Mouse (Mus musculus): ENCODE data around the gene Themis. TPM values are rescaled to one million over a fixed set of nuclear protein-coding genes. Genes with fewer than 3 reads are reported as not detected.

Themis gene
- total RNA-seq, 1 experiment: 0.27 TPM

- DNase-seq (ENCODE audit: low read depth, low spot score): no peak
- no peak for TF ChIP-seq ZNF384 (IDR thresholded peaks at IDR 0.05; ENCODE audit: low read depth, low read length)
- no peak for TF ChIP-seq HCFC1 (IDR thresholded peaks at IDR 0.05; ENCODE audit: borderline replicate concordance, insufficient read depth, low read length)
- TF ChIP-seq ZC3H11A (IDR thresholded peaks at IDR 0.05; ENCODE audit: borderline replicate concordance, low read depth, low read length): no peak
- no peak for TF ChIP-seq CHD2 (IDR thresholded peaks at IDR 0.05; ENCODE audit: low read depth, low read length)
- no peak for TF ChIP-seq MAFK (IDR thresholded peaks at IDR 0.05; ENCODE audit: insufficient read depth, low read depth, low read length)
- Histone ChIP-seq H3K9me3 (ENCODE audit: control insufficient read depth, insufficient read depth, low read depth, low read length) (no peaks in the 10 kb centered on the region), H3K4me3 (ENCODE audit: insufficient read depth in 1 of 2, low read depth in 1 of 2, low read length in 2 of 2, poor library complexity in 1 of 2, severe bottlenecking in 1 of 2) (no peak overlapping the region), H3K27ac (ENCODE audit: insufficient read depth, low read depth, low read length, poor library complexity, severe bottlenecking) (no peak overlapping the region), H3K36me3 (ENCODE audit: control insufficient read depth, insufficient read depth, low read length, poor library complexity, severe bottlenecking) (no peaks in the 10 kb centered on the region), H3K9ac (ENCODE audit: insufficient read depth, low read depth, low read length, poor library complexity, severe bottlenecking) (no peak overlapping the region), H3K4me1 (ENCODE audit: control insufficient read depth in 2 of 2, insufficient read depth in 2 of 2, low read length in 2 of 2, poor library complexity in 1 of 2) (no peaks in the 10 kb centered on the region)
- in situ Hi-C loops (cut with MboI; ENCODE audit: low sequenced_read_pairs in 2 of 2, unreplicated experiment in 2 of 2): no loop called here
Measured at GRCm38 (mm10) chr10:28647855-28648254, 20.3 kb upstream of the Themis start.

DNA sequence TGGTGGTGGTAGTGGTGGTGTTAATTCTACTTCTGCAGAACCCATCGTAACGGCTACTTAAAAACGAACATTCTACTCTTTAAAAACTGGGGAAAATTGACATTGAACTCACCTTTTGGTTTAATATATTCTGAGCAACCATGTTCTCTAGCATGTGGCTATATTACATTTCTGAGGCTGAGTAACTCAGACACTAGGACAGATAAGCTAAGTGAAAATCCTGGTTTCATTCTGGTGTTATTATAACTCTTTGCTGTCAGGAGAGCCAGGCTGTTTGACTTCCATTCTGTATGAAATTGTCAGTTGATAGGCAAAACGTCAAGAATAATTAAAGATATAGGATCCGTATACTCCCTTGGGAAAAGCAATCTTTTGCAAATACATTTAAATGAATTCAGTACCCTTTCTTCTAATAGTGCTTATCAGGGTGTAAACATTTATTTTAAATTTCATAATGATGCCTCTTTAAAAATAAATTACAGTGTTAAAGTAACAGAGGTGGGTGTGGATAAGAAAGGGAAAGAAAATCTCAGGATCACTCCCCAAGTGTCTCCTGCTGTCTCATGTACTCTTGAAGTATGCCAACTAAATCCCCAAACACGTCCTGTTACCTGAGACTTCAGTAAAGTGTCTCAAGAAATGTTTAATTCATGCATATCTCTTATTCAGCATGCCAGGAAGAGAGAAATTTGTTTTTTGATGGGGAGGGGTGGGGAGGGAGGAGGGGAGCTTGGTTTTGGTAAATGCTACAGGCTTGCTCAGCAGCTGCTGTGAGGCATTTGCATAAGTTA is 18.9 kb upstream of the Themis start:
- H3K4me1 ChIP-seq (ENCODE audit: control insufficient read depth in 2 of 2, insufficient read depth in 2 of 2, low read length in 2 of 2, poor library complexity in 1 of 2): no peaks in the 10 kb centered on the region
- no peaks in the 10 kb centered on the region for H3K36me3 ChIP-seq (ENCODE audit: control insufficient read depth, insufficient read depth, low read length, poor library complexity, severe bottlenecking)
- no peak overlapping the region for H3K4me3 ChIP-seq (ENCODE audit: insufficient read depth in 1 of 2, low read depth in 1 of 2, low read length in 2 of 2, poor library complexity in 1 of 2, severe bottlenecking in 1 of 2)
- DNase-seq (ENCODE audit: low read depth, low spot score): no peak
- TF ChIP-seq MAFK (IDR thresholded peaks at IDR 0.05; ENCODE audit: insufficient read depth, low read depth, low read length): no peak
- TF ChIP-seq HCFC1 (IDR thresholded peaks at IDR 0.05; ENCODE audit: borderline replicate concordance, insufficient read depth, low read length): no peak
- no peak for TF ChIP-seq ZNF384 (IDR thresholded peaks at IDR 0.05; ENCODE audit: low read depth, low read length)
- TF ChIP-seq ZC3H11A (IDR thresholded peaks at IDR 0.05; ENCODE audit: borderline replicate concordance, low read depth, low read length): no peak
- no peak for TF ChIP-seq CHD2 (IDR thresholded peaks at IDR 0.05; ENCODE audit: low read depth, low read length)
- no peaks in the 10 kb centered on the region for H3K9me3 ChIP-seq (ENCODE audit: control insufficient read depth, insufficient read depth, low read depth, low read length)
- in situ Hi-C loops (cut with MboI; ENCODE audit: low sequenced_read_pairs in 2 of 2, unreplicated experiment in 2 of 2): no loop called here
- no peak overlapping the region for H3K9ac ChIP-seq (ENCODE audit: insufficient read depth, low read depth, low read length, poor library complexity, severe bottlenecking)
- no peak overlapping the region for H3K27ac ChIP-seq (ENCODE audit: insufficient read depth, low read depth, low read length, poor library complexity, severe bottlenecking)

- Histone ChIP-seq H3K4me1 (ENCODE audit: control insufficient read depth in 2 of 2, insufficient read depth in 2 of 2, low read length in 2 of 2, poor library complexity in 1 of 2) (no peaks in the 10 kb centered on the region), H3K9ac (ENCODE audit: insufficient read depth, low read depth, low read length, poor library complexity, severe bottlenecking) (no peak overlapping the region), H3K4me3 (ENCODE audit: insufficient read depth in 1 of 2, low read depth in 1 of 2, low read length in 2 of 2, poor library complexity in 1 of 2, severe bottlenecking in 1 of 2) (no peak overlapping the region), H3K27ac (ENCODE audit: insufficient read depth, low read depth, low read length, poor library complexity, severe bottlenecking) (no peak overlapping the region), H3K9me3 (ENCODE audit: control insufficient read depth, insufficient read depth, low read depth, low read length) (no peaks in the 10 kb centered on the region), H3K36me3 (ENCODE audit: control insufficient read depth, insufficient read depth, low read length, poor library complexity, severe bottlenecking) (no peaks in the 10 kb centered on the region)
- no peak for DNase-seq (ENCODE audit: low read depth, low spot score)
- no peak for TF ChIP-seq ZC3H11A (IDR thresholded peaks at IDR 0.05; ENCODE audit: borderline replicate concordance, low read depth, low read length)
- TF ChIP-seq HCFC1 (IDR thresholded peaks at IDR 0.05; ENCODE audit: borderline replicate concordance, insufficient read depth, low read length): no peak
- no peak for TF ChIP-seq MAFK (IDR thresholded peaks at IDR 0.05; ENCODE audit: insufficient read depth, low read depth, low read length)
- TF ChIP-seq CHD2 (IDR thresholded peaks at IDR 0.05; ENCODE audit: low read depth, low read length): no peak
- TF ChIP-seq ZNF384 (IDR thresholded peaks at IDR 0.05; ENCODE audit: low read depth, low read length): no peak
- in situ Hi-C loops (cut with MboI; ENCODE audit: low sequenced_read_pairs in 2 of 2, unreplicated experiment in 2 of 2): no loop called here
Measured at GRCm38 (mm10) chr10:28649900-28650160, 18.3 kb upstream of the Themis start.

GRCm38 (mm10) chr10:28651910-28652309 is 16.2 kb upstream of the Themis start:
- in situ Hi-C loops (cut with MboI; ENCODE audit: low sequenced_read_pairs in 2 of 2, unreplicated experiment in 2 of 2): no loop called here
- H3K4me3 ChIP-seq (ENCODE audit: insufficient read depth in 1 of 2, low read depth in 1 of 2, low read length in 2 of 2, poor library complexity in 1 of 2, severe bottlenecking in 1 of 2): no peak overlapping the region
- TF ChIP-seq ZNF384 (IDR thresholded peaks at IDR 0.05; ENCODE audit: low read depth, low read length) (no peak), ZC3H11A (IDR thresholded peaks at IDR 0.05; ENCODE audit: borderline replicate concordance, low read depth, low read length) (no peak), HCFC1 (IDR thresholded peaks at IDR 0.05; ENCODE audit: borderline replicate concordance, insufficient read depth, low read length) (no peak), CHD2 (IDR thresholded peaks at IDR 0.05; ENCODE audit: low read depth, low read length) (no peak), MAFK (IDR thresholded peaks at IDR 0.05; ENCODE audit: insufficient read depth, low read depth, low read length) (no peak)
- H3K9ac ChIP-seq (ENCODE audit: insufficient read depth, low read depth, low read length, poor library complexity, severe bottlenecking): no peak overlapping the region
- no peaks in the 10 kb centered on the region for H3K9me3 ChIP-seq (ENCODE audit: control insufficient read depth, insufficient read depth, low read depth, low read length)
- H3K27ac ChIP-seq (ENCODE audit: insufficient read depth, low read depth, low read length, poor library complexity, severe bottlenecking): no peak overlapping the region
- no peaks in the 10 kb centered on the region for H3K36me3 ChIP-seq (ENCODE audit: control insufficient read depth, insufficient read depth, low read length, poor library complexity, severe bottlenecking)
- no peaks in the 10 kb centered on the region for H3K4me1 ChIP-seq (ENCODE audit: control insufficient read depth in 2 of 2, insufficient read depth in 2 of 2, low read length in 2 of 2, poor library complexity in 1 of 2)
- DNase-seq (ENCODE audit: low read depth, low spot score): no peak

All from ES-E14 (cell line).